Mouse (Mus musculus) gastrocnemius, adult 2 months (tissue): ENCODE measurements around the gene Prrx2. TPM values are rescaled to one million over a fixed set of nuclear protein-coding genes. Genes with fewer than 3 reads are reported as not detected.

ENCODE experiments used
- DNase-seq: peaks from one replicate; pipeline ENCODE4 v3.0.0; 2022
- H3K27ac ChIP-seq: fragments of 200-600 bp; 2 replicates; pipeline ENCODE4 v1.8.1; 2022; ENCODE audit warnings: mild to moderate bottlenecking
- H3K4me3 ChIP-seq: fragments of 200-600 bp; 2 replicates; pipeline ENCODE4 v1.8.1; 2022; ENCODE audit warnings: mild to moderate bottlenecking, moderate library complexity
- CTCF ChIP-seq: fragments of 200-600 bp; IDR thresholded peaks from 2 replicates; pipeline ENCODE4 v1.8.1; 2022; ENCODE audit warnings: antibody characterized with exemption, mild to moderate bottlenecking, moderate library complexity
- intact Hi-C: fragments of 180-260 bp; cut with DNase I; formaldehyde crosslinking; loops from one replicate; pipeline ENCODE4 v1.15.1; 2025
- total RNA-seq, 2 experiments: library from RNA; stranded (reverse); gene quantifications; 2 replicates each; pipeline ENCODE4 v1.2.3; 2021

Prrx2 gene
- total RNA-seq, 2 experiments from 2014 or later: 1.2 to 4.2 TPM

GRCm38 (mm10) chr2:30807147-30807647 lies 27.6 kb upstream of the Prrx2 start:
- intact Hi-C loops: no loop called here
- DNase-seq: no peak
- TF ChIP-seq CTCF: no peak

GRCm38 (mm10) chr2:30807648-30808295 lies 27.0 kb upstream of the Prrx2 start, which contains the start of gene Ntmt1:
Ntmt1 (plus strand) TSS chr2:30807826.
- no peak for TF ChIP-seq CTCF
- intact Hi-C loops: no loop called here

More at GRCm38 (mm10) chr2:30807147-30807647, 27.6 kb upstream of the Prrx2 start:
- H3K27ac ChIP-seq: peak overlapping the region; percentile 86
- peak overlapping the region; percentile 69 for H3K4me3 ChIP-seq

GRCm38 (mm10) chr2:30808296-30808655 lies 26.5 kb upstream of the Prrx2 start:
- no peak for DNase-seq
- TF ChIP-seq CTCF: no peak
- H3K4me3 ChIP-seq: peak overlapping the region; percentile 93
- intact Hi-C loops: no loop called here
- H3K27ac ChIP-seq: peak overlapping the region; percentile 97

More at GRCm38 (mm10) chr2:30807648-30808295, 27.0 kb upstream of the Prrx2 start, which contains the start of gene Ntmt1:
- peak within 1 kb of the TSS; percentile 97 for H3K27ac ChIP-seq
- DNase-seq: peak; percentile 100
- H3K4me3 ChIP-seq: peak within 1 kb of the TSS; percentile 93

GRCm38 (mm10) chr2:30809503-30809902 lies 25.3 kb upstream of the Prrx2 start:
- DNase-seq: no peak
- H3K27ac ChIP-seq: no peak overlapping the region
- intact Hi-C loops: no loop called here
- H3K4me3 ChIP-seq: no peak overlapping the region
- TF ChIP-seq CTCF: no peak

- Histone ChIP-seq H3K4me3 (no peak overlapping the region), H3K27ac (no peak overlapping the region)
- TF ChIP-seq CTCF: no peak
- DNase-seq: no peak
- intact Hi-C loops: no loop called here
Measured at GRCm38 (mm10) chr2:30810573-30810972, 24.2 kb upstream of the Prrx2 start.

- no peak overlapping the region for H3K4me3 ChIP-seq
- no peak for DNase-seq
- H3K27ac ChIP-seq: no peak overlapping the region
- intact Hi-C loops: no loop called here
- no peak for TF ChIP-seq CTCF
Measured at GRCm38 (mm10) chr2:30816383-30816782, 18.4 kb upstream of the Prrx2 start.

- no peak overlapping the region for H3K27ac ChIP-seq
- DNase-seq: no peak
Measured at GRCm38 (mm10) chr2:30819873-30820272, 14.9 kb upstream of the Prrx2 start.

GRCm38 (mm10) chr2:30821073-30821472 lies 13.7 kb upstream of the Prrx2 start:
- intact Hi-C loops: no loop called here
- no peak for DNase-seq
- H3K27ac ChIP-seq: no peak overlapping the region
- H3K4me3 ChIP-seq: no peak overlapping the region
- TF ChIP-seq CTCF: peak; percentile 47

More at GRCm38 (mm10) chr2:30819873-30820272, 14.9 kb upstream of the Prrx2 start:
- no peak for TF ChIP-seq CTCF
- intact Hi-C loops: no loop called here
- H3K4me3 ChIP-seq: no peak overlapping the region

GRCm38 (mm10) chr2:30822460-30822859 lies 12.3 kb upstream of the Prrx2 start:
- H3K27ac ChIP-seq: no peak overlapping the region
- DNase-seq: no peak
- no peak overlapping the region for H3K4me3 ChIP-seq
- no peak for TF ChIP-seq CTCF
- intact Hi-C loops: no loop called here

- no peak overlapping the region for H3K27ac ChIP-seq
- TF ChIP-seq CTCF: no peak
- DNase-seq: peak; percentile 39
Measured at GRCm38 (mm10) chr2:30823385-30824153, 11.2 kb upstream of the Prrx2 start.

GRCm38 (mm10) chr2:30826825-30827748 lies 7.7 kb upstream of the Prrx2 start:
- TF ChIP-seq CTCF: peak; percentile 41
- H3K4me3 ChIP-seq: peak overlapping the region; percentile 91
- peak overlapping the region; percentile 88 for H3K27ac ChIP-seq
- intact Hi-C loops: no loop called here
- DNase-seq: peak; percentile 59

More at GRCm38 (mm10) chr2:30823385-30824153, 11.2 kb upstream of the Prrx2 start:
- intact Hi-C loops: no loop called here
- no peak overlapping the region for H3K4me3 ChIP-seq
